Mouse (Mus musculus) forebrain, embryonic 16.5 days (tissue): ENCODE data around the gene Ccdc50. TPM values are rescaled to one million over a fixed set of nuclear protein-coding genes. Genes with fewer than 3 reads are reported as not detected.

Experiments
- ATAC-seq: fragments of 200-750 bp; cut with Nextera tagmentation; 2 replicates; pipeline ENCODE4 v1.8.0; 2017; ENCODE audit warnings: mild to moderate bottlenecking, moderate library complexity
- H3K27ac ChIP-seq: fragments of 300-500 bp; sonication (generic); 2 replicates; pipeline ENCODE4 v1.5.1; 2014; ENCODE audit warnings: low read length, control low read depth
- H3K27me3 ChIP-seq: fragments of 300-500 bp; sonication (generic); replicated peaks from 2 replicates; pipeline ENCODE4 v1.6.1; 2014; ENCODE audit warnings: low read length; ENCODE audit not compliant: control insufficient read depth, insufficient read depth
- H3K36me3 ChIP-seq: fragments of 300-500 bp; sonication (generic); 2 replicates; pipeline ENCODE4 v1.6.1; 2014; ENCODE audit not compliant: control insufficient read depth, insufficient read depth
- H3K4me1 ChIP-seq: fragments of 300-500 bp; sonication (generic); replicated peaks from 2 replicates; pipeline ENCODE4 v1.6.1; 2014; ENCODE audit warnings: low read length; ENCODE audit not compliant: control insufficient read depth, insufficient read depth
- H3K4me2 ChIP-seq: fragments of 300-500 bp; sonication (generic); 2 replicates; pipeline ENCODE4 v1.6.1; 2014; ENCODE audit warnings: mild to moderate bottlenecking, low read length, control low read depth
- H3K4me3 ChIP-seq: fragments of 300-500 bp; sonication (generic); replicated peaks from 2 replicates; pipeline ENCODE4 v1.5.1; 2014; ENCODE audit warnings: mild to moderate bottlenecking, low read length, control low read depth
- H3K9ac ChIP-seq: fragments of 300-500 bp; sonication (generic); replicated peaks from 2 replicates; pipeline ENCODE4 v1.6.1; 2014; ENCODE audit warnings: low read depth, low read length, control low read depth
- H3K9me3 ChIP-seq: fragments of 300-500 bp; sonication (generic); 2 replicates; pipeline ENCODE4 v1.6.1; 2016; ENCODE audit warnings: low read length; ENCODE audit not compliant: control insufficient read depth
- WGBS: fragments of 180-500 bp; shearing (Covaris S2); extraction: QIAGEN DNeasy Blood & Tissue Kit; methylation state at CpG from one replicate; pipeline ENCODE4 v1.1.7; 2014; 5-methylcytosine and 5-hydroxymethylcytosine counted together
- polyA plus RNA-seq: library from polyadenylated mRNA; unstranded; fragments of >200 nt; fragmentation: Nextera tagmentation; extraction: Ambion mirVana; gene quantifications from 2 replicates; pipeline ENCODE4 v1.2.1, GENCODE M21; 2015

Gene Ccdc50
- polyA plus RNA-seq, 1 experiment from 2014 or later, result 49.2 TPM

DNA sequence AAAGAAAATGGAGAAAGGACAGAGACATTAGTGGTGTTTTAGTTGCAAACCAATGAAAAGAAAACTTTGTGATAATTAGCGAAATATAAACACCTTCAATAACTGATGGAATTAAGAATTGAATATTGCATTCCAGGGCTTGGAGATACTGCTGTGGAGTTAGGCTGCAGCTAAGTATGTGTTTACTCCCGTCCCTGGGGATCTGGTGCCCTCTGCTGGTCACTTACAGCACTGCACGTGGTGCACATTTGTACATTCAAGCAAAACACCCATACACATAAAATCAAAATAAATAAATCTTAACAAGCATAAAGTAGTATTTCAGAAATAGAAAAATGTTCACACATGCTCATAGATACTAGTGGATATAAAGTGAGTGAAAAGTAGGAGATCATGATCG, 68.6 kb downstream of the Ccdc50 start:
- no peak overlapping the region for H3K27ac ChIP-seq
- peak; percentile 74 for ATAC-seq
- H3K27me3 ChIP-seq, result no peaks in the 10 kb centered on the region

DNA sequence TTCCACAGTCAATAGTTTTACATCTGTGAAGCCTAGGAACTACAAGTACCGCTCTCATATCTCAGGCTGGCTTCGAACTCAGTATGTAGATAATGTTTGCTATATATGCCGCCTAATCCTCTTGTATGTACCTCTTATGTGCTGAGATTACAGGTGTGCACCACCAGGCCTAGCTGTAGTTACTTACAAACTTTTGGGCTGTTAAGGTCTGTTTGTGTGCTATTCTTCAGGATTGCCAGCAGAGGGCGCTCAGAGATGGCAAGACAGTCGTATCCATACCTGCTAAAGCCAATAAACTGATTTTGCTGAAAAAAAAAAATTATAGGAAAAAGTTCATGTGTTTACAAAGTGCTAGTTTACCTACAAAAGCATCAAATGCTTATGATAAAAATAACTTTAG, 80.1 kb downstream of the Ccdc50 start:
- no peak overlapping the region for H3K27ac ChIP-seq
- H3K9me3 ChIP-seq, result no peaks in the 10 kb centered on the region
- peak; percentile 38 for ATAC-seq
- no peaks in the 10 kb centered on the region for H3K27me3 ChIP-seq
- no peaks in the 10 kb centered on the region for H3K36me3 ChIP-seq
- no peak overlapping the region for H3K4me2 ChIP-seq
- H3K4me3 ChIP-seq, result no peak overlapping the region
- H3K4me1 ChIP-seq, result no peaks in the 10 kb centered on the region
- WGBS, result 25% methylated on average over 5 of the region's 5 CpGs
- no peak overlapping the region for H3K9ac ChIP-seq

More for the DNA sequence above, 68.6 kb downstream of the Ccdc50 start:
- WGBS, result 16% methylated on average over 4 of the region's 4 CpGs
- no peaks in the 10 kb centered on the region for H3K9me3 ChIP-seq
- H3K4me2 ChIP-seq, result no peak overlapping the region
- H3K4me1 ChIP-seq, result 0 out of 2 replicates have a peak, but pooled peaks cover 3% of the 10 kb centered on the region
- H3K4me3 ChIP-seq, result no peak overlapping the region
- H3K9ac ChIP-seq, result no peak overlapping the region
- H3K36me3 ChIP-seq, result no peaks in the 10 kb centered on the region

DNA sequence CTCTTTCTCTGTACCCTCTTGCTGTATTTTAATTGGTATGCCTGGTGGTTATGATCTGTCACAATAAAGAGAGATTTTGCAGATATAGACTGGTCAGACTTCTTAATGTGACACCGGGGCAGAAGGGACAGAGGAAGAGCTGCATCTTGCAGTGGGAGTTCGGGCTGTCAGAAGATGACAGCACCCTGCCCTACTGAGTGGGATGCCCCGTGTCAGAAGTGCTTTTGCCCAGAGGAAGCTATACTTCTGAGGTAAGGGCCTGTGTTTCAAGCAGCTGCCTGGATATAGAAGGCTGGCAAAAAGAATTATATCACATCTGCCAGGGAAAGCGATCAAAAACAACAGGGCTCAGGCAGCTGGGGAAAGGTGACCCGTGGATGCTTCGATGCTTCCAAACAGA, 82.7 kb downstream of the Ccdc50 start:
- Histone ChIP-seq H3K4me3 (no peak overlapping the region), H3K27ac (no peak overlapping the region), H3K4me2 (no peak overlapping the region), H3K9ac (no peak overlapping the region), H3K9me3 (no peaks in the 10 kb centered on the region), H3K4me1 (no peaks in the 10 kb centered on the region), H3K27me3 (no peaks in the 10 kb centered on the region), H3K36me3 (no peaks in the 10 kb centered on the region)
- WGBS, result 79% methylated on average over 6 of the region's 6 CpGs
- ATAC-seq, result no peak

DNA sequence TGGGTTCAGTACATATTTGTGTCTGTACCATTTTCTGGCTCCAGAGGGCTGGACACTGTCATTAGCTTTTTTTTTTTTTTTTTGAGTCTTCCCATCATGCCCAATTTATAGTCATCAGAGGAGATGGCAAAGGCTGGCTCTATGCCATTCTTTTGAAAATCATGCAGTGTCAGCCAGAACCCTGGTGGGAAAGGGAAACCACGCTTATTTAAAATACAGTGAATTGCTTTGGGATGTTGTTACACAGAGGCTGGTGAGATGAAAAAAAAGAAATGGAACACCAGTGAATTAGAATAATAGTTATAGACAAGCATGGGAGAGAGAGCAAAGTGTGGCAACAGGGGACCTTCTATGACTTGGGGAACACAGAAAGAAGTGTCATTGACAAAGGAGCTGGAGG, 95.2 kb downstream of the Ccdc50 start:
- Histone ChIP-seq H3K36me3 (no peaks in the 10 kb centered on the region), H3K4me2 (no peak overlapping the region), H3K9me3 (no peaks in the 10 kb centered on the region), H3K4me1 (no peaks in the 10 kb centered on the region), H3K9ac (no peak overlapping the region), H3K27me3 (no peaks in the 10 kb centered on the region), H3K4me3 (no peak overlapping the region), H3K27ac (no peak overlapping the region)
- 33% methylated on average over 1 of the region's 1 CpGs for WGBS
- peak; percentile 50 for ATAC-seq

Other genes with a start within 250 kb of the Ccdc50 start
- not detected in 2 replicates for gene Ostn, start 81.4 kb upstream of the Ccdc50 start, polyA plus RNA-seq
- gene Uts2b, start 18.6 kb upstream of the Ccdc50 start, polyA plus RNA-seq, result not detected in 2 replicates